Mouse (Mus musculus) heart, postnatal 25 days (tissue): ENCODE results near the gene Nagk. TPM values are rescaled to one million over a fixed set of nuclear protein-coding genes. Genes with fewer than 3 reads are reported as not detected.
"Not testable (repeated sequence)": the region's sequence is repeated elsewhere in the genome, so short reads cannot be mapped to it uniquely, and the experiment has no call there.

ENCODE experiments used
- DNase-seq: peaks from one replicate; pipeline ENCODE4 v3.0.0; 2022; ENCODE audit warnings: low spot score
- intact Hi-C: fragments of 180-260 bp; cut with DNase I; formaldehyde crosslinking; loops from one replicate; pipeline ENCODE4 v1.15.1; 2025
- total RNA-seq, 2 experiments: library from RNA; stranded (reverse); gene quantifications; 2 replicates each; pipeline ENCODE4 v1.2.3; 2021

The Nagk gene
- total RNA-seq = 10 to 100 TPM; 16.7 to 18.0 TPM

GRCm38 (mm10) chr6:83794760-83795296, at the start of gene Nagk:
TSS of gene Nagk (plus strand) at chr6:83794982.
- DNase-seq = peak; percentile 88

GRCm38 (mm10) chr6:83745466-83745865, 49.3 kb upstream of the Nagk start:
- intact Hi-C loops = no loop called here
- DNase-seq = no peak

More at GRCm38 (mm10) chr6:83794760-83795296, at the start of gene Nagk:
- intact Hi-C loops = loop anchor here (2.0 to 5.0 kb wide), 2 partner anchors 34 to 72 kb away; partner anchors contain the start of gene Zfp638

GRCm38 (mm10) chr6:83749286-83749685, 45.5 kb upstream of the Nagk start:
- no peak for DNase-seq
- intact Hi-C loops = no loop called here

GRCm38 (mm10) chr6:83750171-83750684, 44.6 kb upstream of the Nagk start:
- intact Hi-C loops = no loop called here
- DNase-seq = no peak

DNA sequence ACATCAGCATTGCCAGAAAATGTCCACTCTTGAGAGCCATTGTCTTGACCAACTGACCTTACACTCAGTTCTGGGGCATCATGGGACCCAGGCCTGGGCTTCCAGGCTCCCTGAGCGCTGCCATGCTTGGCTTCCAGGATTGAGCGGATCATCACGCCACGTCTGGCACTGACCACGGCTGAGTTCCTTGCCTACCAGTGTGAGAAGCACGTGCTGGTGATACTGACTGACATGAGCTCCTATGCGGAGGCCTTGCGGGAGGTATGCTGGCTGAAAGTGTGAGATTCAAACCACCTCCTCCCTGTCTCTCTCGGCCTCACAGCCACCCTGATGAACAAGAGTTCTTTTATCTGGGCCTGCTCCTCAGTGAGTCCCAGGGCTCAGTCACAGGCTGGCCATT, 38.7 kb upstream of the Nagk start:
- intact Hi-C loops = no loop called here
- no peak for DNase-seq

DNA sequence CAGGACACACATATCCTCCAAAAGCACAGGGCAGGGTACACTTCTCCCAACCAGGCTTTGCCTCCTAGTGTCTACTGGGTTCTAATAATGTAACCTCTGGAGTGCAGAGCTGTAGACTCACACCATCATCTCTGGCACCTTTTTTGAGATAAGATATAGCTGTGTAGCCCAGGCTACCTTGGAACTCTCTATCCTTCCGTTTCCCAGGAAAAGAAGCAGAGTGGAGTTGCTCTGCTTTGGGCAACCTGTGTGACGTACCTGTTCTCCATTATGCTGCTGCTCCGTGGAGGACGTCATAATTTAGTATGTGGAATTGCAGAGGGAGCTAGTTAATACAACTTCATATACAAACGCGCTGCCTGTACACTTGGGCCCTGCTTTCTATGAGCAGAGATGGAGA, 32.4 kb upstream of the Nagk start, which contains the start of gene Ankrd53:
Gene Ankrd53, plus strand, starts transcription at position 301 of the 400 bp plus-strand sequence.
- DNase-seq = no peak
- intact Hi-C loops = no loop called here

DNA sequence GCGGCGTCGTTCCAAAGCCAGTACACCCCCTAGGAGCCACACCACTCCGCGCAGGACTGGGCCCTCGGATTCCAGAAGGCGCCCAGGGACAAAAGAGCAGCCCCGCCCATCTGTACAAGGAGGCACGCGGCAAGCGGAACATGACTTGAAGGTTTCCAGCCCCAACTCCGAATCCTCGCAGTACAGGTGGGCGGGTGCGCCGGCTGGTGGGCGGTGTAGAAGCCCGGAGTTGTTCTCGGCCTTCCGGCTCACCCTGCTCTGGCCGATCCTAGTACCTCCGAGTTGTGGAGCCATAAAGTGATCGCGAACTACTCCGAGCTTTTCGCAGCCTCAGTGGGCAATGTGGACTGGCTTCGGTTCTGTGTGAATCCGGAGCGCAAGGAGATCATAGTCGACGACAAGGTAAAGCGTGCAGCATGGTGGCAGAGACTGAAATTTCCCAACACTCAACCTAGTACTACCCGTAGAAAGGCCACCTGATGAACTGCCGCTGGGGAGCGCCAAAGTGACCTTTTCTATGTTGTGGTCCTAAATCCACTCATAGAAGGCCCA, 31.8 kb upstream of the Nagk start:
- peak; percentile 21 for DNase-seq
- intact Hi-C loops = no loop called here

DNA sequence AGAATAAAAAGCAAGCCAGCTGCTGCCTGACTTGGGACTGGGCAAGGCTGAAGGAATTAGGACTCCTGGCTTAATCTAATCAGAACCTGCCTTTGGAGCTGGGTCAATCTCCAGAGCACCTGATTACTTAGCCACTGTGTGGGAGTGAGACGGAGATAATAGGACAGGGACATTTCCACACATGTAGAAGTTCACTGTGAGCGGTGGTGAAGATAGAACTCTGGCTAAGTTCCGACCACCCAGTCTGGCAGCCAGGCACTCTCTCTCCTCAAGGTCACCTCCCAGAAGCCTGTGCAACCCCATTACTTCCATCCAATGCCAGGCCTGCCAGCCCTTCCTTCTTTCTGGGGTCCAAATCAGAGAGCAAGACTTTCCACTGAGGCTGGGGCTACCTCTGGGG, 27.8 kb upstream of the Nagk start:
- intact Hi-C loops = no loop called here
- no peak for DNase-seq

- intact Hi-C loops = no loop called here
- no peak for DNase-seq
Measured at GRCm38 (mm10) chr6:83768485-83768884, 26.3 kb upstream of the Nagk start.

- no peak for DNase-seq
- intact Hi-C loops = loop anchor here (2.0 kb wide), 1 partner anchor 13 kb away; no protein-coding TSS in a partner anchor
Measured at GRCm38 (mm10) chr6:83774126-83774525, 20.7 kb upstream of the Nagk start.

DNA sequence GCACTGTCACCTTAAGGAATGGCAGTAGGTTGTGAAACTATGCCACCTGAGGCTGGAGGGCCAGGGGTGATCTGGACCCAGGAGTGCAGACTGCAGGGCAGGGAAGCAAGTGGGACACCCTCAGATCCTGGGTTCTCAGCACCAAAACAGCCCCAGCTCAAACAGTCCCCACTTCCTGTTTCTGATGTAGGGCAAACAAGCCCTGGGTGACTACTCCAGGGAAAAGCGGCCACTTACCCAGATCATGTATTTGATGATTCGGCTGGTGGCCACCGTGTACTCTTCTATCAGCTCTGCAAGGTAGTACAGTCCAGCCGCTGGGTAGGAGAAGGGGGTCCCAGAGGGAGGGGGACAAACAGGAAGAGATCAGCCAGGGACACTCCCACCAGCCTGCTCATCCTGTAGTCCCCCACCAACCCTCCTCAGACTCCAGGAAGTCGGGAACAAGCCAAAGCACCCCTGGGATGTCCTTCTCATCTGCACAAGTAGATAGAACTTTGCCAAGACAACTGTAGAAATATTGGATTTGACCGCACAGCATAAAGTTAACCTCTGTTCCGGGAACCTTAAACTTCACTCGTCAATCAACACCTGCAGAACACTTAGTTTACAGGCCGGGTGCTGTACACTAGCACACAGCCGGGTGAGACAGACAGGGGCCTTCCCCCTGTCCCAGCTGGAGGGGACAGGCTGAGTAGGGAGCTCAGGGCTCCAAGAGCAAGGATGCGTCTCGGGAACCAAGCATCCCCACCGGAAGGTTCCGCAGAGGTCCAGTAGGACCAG, 19.8 kb upstream of the Nagk start:
- intact Hi-C loops = loop anchor here (2.0 kb wide), 1 partner anchor 14 kb away; no protein-coding TSS in a partner anchor
- no peak for DNase-seq

DNA sequence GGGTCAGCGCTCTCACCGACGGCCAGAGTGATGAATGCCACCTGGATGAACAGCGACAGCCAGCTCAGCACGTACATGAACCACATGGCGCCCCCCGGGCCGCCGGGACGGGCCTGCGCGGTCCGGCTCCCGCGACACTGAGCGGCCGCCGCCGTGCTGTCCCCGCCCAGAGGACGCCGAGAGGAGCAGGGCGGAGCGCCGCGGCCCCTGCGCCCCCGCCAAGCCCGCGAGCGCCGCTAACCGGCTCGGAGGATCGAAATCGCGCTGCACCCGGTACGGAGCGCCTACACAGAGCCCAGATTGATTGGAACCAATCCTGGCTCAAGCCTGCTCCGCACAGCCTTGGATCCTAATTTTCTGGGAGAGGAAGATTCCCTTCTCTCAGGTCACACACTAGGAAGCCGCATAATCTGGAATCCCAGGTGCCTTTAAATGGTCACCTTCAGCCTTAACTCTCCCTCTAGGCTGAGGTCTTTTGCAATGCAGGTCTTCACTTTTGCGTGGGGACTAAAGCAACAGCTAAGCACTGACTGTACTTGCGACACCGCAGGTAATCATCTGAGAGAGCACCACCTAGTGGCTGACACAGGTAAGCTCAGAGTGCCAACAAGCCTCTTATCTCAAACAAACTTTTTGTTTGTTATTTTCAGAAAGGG, 19.0 kb upstream of the Nagk start, which contains the start of gene Tex261:
Gene Tex261, minus strand, starts transcription at position 176 of the 656 bp plus-strand sequence.
- intact Hi-C loops = loop anchor here (2.0 kb wide), 1 partner anchor 15 kb away; no protein-coding TSS in a partner anchor
- DNase-seq = peak; percentile 84

DNA sequence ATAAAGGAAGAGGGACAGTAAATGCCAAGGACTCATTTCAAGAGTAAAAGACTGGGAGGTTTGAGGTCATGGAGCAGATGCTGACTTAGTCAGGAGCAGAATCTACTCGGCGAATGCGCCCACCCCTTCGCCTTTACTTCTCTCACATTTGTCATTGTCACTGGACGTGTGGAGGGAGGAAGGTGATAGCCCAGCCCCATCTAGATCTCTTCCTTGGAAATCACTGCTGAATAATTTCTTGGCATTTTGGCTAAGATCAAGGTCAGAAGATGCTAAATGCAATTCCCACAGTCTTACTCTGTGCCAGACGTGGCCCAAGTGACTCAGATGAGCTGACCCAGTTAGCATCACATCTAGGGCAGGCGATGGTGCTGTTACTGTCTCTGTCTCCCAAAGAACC, 16.5 kb upstream of the Nagk start:
- intact Hi-C loops = no loop called here

GRCm38 (mm10) chr6:83779026-83779425, 15.8 kb upstream of the Nagk start:
- DNase-seq = no peak
- intact Hi-C loops = loop anchor here (1.0 kb wide), 1 partner anchor 21 kb away; no protein-coding TSS in a partner anchor

More for the DNA sequence above, 16.5 kb upstream of the Nagk start:
- no peak for DNase-seq

DNA sequence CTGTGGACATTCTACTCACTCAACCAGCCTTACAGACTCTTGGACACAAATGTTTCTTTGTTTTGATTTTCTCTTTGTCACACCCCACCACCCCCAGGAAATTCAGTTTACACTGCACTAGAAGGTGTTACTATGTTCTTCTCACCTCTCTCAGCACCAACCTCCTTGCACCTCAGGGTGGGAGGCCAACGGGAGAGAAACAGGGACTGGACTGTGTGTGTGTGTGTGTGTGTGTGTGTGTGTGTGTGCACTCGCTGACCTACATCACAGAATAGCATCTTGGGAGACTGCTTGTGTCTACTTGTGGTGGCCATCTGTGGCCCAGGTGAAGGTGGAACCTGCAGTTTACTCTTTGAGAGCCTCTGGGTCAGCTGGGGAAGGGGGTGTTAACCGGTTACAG, 8.4 kb upstream of the Nagk start:
- no peak for DNase-seq
- intact Hi-C loops = no loop called here

DNA sequence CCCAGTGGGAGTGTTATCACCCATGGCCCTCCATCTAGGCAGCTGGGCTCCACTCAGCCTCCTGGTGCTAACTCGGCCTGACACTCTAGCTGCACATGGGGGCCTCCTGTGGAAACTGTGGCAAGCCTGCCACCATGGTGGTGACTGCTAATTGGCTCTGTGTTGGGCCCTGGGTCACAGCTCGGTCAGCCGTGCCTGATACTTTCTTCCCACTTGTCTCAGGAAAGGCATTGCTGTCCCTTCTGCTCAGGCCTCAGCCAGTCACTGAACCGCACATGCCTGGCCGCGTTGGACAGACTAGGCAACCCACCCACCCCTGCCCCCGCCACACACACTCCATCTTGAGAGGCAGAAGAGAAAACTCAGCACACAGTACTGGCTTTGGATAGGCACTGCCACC, 6.2 kb upstream of the Nagk start:
- intact Hi-C loops = no loop called here
- DNase-seq = no peak

DNA sequence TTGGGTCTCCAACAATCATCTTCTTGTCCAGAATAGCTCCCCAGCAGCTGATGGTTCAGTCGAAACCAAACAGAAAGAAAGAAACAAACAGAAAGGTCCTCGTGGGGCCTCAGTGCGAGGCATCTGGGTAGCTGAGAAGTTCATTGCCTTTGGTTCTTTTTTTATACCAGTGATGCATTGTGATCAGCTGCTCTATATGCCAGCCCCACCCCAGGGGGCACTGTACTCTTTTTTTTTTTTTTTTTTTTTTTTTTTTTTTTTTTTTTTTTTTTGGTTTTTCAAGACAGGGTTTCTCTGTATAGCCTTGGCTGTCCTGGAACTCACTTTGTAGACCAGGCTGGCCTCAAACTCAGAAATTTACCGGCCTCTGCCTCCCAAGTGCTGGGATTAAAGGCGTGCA, 4.2 kb upstream of the Nagk start:
- DNase-seq = not testable (repeated sequence)
- intact Hi-C loops = loop anchor here (5.0 kb wide), 1 partner anchor 77 kb away; the partner anchor contains the start of gene Zfp638

DNA sequence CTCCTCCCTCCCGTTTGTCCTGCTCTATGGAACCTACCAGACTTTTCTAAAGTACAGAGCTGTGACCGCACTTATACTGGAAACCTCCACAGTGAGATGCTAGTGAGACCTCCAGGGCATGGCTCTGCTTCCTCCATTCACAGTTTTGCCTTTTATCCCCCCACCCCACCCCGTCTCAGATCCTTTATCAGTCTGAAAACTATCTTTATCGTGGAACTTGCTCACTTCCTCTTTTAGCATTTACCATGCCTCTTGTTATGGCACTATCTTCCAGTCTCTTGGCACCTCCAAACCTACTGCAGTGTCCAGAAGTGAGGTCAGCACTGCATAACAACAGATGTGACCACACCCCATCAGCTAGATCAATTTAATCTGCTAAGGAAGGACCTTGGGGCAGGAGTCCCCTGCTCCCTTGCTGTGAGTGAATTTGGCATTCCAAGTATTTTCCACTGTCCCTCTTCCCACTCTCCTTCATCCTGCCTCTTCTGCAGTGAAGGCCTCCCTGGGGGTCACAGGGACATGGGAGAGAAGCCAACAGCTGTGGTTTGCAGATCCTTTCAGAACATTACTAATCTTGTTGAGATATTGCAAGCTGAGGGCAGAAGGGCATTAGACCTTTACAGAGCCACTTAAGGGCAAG, 3.4 kb upstream of the Nagk start:
- intact Hi-C loops = loop anchor here (5.0 kb wide), 1 partner anchor 76 kb away; the partner anchor contains the start of gene Zfp638
- no peak for DNase-seq

GRCm38 (mm10) chr6:83795492-83795900, 714 bp downstream of the Nagk start:
- no peak for DNase-seq
- intact Hi-C loops = loop anchor here (2.0 kb wide), 1 partner anchor 33 kb away; no protein-coding TSS in a partner anchor
